In the genomic region with DNA sequence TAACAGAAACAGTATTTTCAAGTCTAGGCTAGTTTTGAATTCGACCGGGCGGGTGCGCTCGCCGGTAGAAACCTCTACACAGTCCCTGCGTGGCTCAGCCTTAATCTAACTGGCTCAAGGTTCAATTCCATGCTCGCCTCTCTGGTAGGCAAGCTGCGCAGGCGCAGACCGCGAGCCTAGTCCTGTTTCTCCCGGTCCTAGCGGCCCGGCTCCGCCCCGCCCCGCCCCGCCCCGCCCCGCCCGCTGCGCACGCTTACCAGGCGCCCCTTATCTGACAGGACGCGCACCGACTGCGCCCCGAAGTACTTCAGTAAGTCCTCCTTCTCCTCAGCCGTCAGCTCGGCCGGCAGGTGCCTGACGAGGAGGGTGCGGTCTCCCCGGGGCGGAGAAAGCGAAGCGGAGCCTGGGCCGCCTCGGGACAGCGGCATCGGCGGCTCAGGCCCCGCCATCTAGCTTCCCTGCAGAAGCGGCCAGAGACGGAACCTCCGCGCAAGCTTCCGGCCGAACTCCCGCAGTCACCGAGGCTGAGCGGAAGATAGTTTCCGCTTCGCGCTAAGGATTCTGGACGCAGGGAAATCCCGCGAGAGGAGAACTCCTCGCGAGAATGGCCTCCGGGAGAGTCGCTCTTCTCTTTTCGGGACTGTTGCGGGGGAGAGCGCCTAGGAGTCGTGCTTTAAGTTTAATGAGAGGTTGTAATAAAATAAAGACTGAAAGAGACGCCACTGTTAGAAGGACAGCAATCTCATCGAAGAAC, we compare ENCODE assay signal across 8 mouse cellular contexts. TPM values are rescaled to one million over a fixed set of nuclear protein-coding genes. Genes with fewer than 3 reads are reported as not detected.
DNase-seq lines count a peak whose midpoint lies in the region; ATAC-seq lines count a peak whose summit lies in the region.

A gene (minus strand): TSS at position 544 of the 754 bp plus-strand sequence.

- peak within 1 kb of the TSS; percentile 67 for H3K4me2 ChIP-seq in intestine, embryonic 14.5 days (ENCODE audit: low read length)

- peak; percentile 96 to 97 for DNase-seq in adrenal gland, adult 18-20 months (ENCODE audit: low spot score in 2 of 2)
- peak; percentile 98 for DNase-seq in embryo, embryonic 11 days
- peak; percentile 94 for DNase-seq in gastrocnemius, postnatal 25 days
- DNase-seq in intestine, embryonic 14.5 days (ENCODE audit: low spot score): peak; percentile 97
- peak; percentile 94 to 97 for DNase-seq in left cerebral cortex, postnatal 14 days (ENCODE audit: low spot score in 2 of 2)
- DNase-seq in mesoderm, embryonic 11.5 days (ENCODE audit: low read depth, low spot score): peak; percentile 99
- peak; percentile 90 to 91 for DNase-seq in right cerebral cortex, postnatal 36 days (ENCODE audit: low spot score in 2 of 2)
- DNase-seq in yolk sac, embryonic 10.5 days (ENCODE audit: low spot score): peak; percentile 96

- no peaks in the 10 kb centered on the region for H3K9me3 ChIP-seq in intestine, embryonic 14.5 days (ENCODE audit: control insufficient read depth, low read length)

- H3K4me1 ChIP-seq in intestine, embryonic 14.5 days (replicated peaks; ENCODE audit: control insufficient read depth, insufficient read depth, low read length): no peaks in the 10 kb centered on the region

- peak within 1 kb of the TSS; percentile 53 for H3K4me3 ChIP-seq in intestine, embryonic 14.5 days (ENCODE audit: low read depth, low read length)

- WGBS in intestine, embryonic 14.5 days: under 1% methylated on average over 69 of the region's 70 CpGs

- peak; percentile 99 for ATAC-seq in intestine, embryonic 14.5 days (replicated peaks; ENCODE audit: low FRiP score, low TSS enrichment, low read depth)

- H3K27me3 ChIP-seq in intestine, embryonic 14.5 days (replicated peaks; ENCODE audit: control insufficient read depth, insufficient read depth, low read length): no peaks in the 10 kb centered on the region

- peak within 1 kb of the TSS; percentile 100 for H3K27ac ChIP-seq in intestine, embryonic 14.5 days (ENCODE audit: low read depth)

- peaks cover 14% of the 10 kb centered on the region for H3K36me3 ChIP-seq in intestine, embryonic 14.5 days (ENCODE audit: control insufficient read depth, insufficient read depth, low read length)

- peak within 1 kb of the TSS; percentile 86 for H3K9ac ChIP-seq in intestine, embryonic 14.5 days (ENCODE audit: low read length)

- intact Hi-C loops in left cerebral cortex, postnatal 14 days (cut with DNase I): no loop called here

RNA-seq across cellular contexts. Expression of the gene that starts here (rescaled TPM):
- total RNA-seq in adrenal gland, adult 18-20 months (2021): 10 to 100 TPM; 20.7 to 24.7 TPM
- total RNA-seq in gastrocnemius, postnatal 25 days (2021): 1 to 10 TPM; 6.9 to 7.0 TPM
- polyA plus RNA-seq in intestine, embryonic 14.5 days (2014; fragmentation: Nextera tagmentation; extraction: Ambion mirVana): 34.8 and 34.9 TPM in 2 replicates
- 10 to 100 TPM; 27.7 to 29.2 TPM for total RNA-seq in left cerebral cortex, postnatal 14 days (2021)

Comparison
In these comparisons a context has a peak if more than half of its experiments do, and no peak if none do; other contexts are left out.
1. Peak in every context shown above with its lines: DNase-seq, ATAC-seq, H3K4me3 ChIP-seq and H3K27ac ChIP-seq.